Mouse (Mus musculus) G1E (cell line): ENCODE measurements around the gene Slc9a8. TPM values are rescaled to one million over a fixed set of nuclear protein-coding genes. Genes with fewer than 3 reads are reported as not detected.

Source experiments
- ATAC-seq: 2 replicates; pipeline ENCODE4 v1.8.0; 2016; ENCODE audit warnings: mild to moderate bottlenecking; ENCODE audit not compliant: insufficient number of reproducible peaks, poor library complexity, low FRiP score, severe bottlenecking; ENCODE audit errors: extremely low read depth
- DNase-seq: peaks from one replicate; pipeline ENCODE4 v3.0.0; 2012; ENCODE audit warnings: low spot score
- H3K27me3 ChIP-seq: 2 replicates; pipeline ENCODE4 v1.6.1; 2012; ENCODE audit warnings: mild to moderate bottlenecking, low read length, inconsistent platforms; ENCODE audit not compliant: insufficient read depth
- H3K36me3 ChIP-seq: replicated peaks from 2 replicates; pipeline ENCODE3; 2012; ENCODE audit warnings: mild to moderate bottlenecking, inconsistent platforms
- H3K4me1 ChIP-seq: 2 replicates; pipeline ENCODE4 v1.6.1; 2012; ENCODE audit warnings: low read depth, low read length, inconsistent platforms, mixed read lengths; ENCODE audit not compliant: insufficient read depth
- H3K4me3 ChIP-seq: 2 replicates; pipeline ENCODE4 v1.5.1; 2012; ENCODE audit warnings: low read depth, mild to moderate bottlenecking, inconsistent platforms, low read length, moderate library complexity, mixed read lengths
- H3K9me3 ChIP-seq: replicated peaks from 2 replicates; pipeline ENCODE4 v1.6.1; 2012; ENCODE audit warnings: inconsistent platforms
- CTCF ChIP-seq: IDR thresholded peaks from 2 replicates; pipeline ENCODE4 v1.5.1; 2012; ENCODE audit warnings: low read depth, low read length, inconsistent platforms, mixed read lengths
- GATA1 ChIP-seq: IDR thresholded peaks from 2 replicates; pipeline ENCODE4 v1.6.1; 2012; ENCODE audit warnings: borderline replicate concordance, low read length, inconsistent platforms, mixed read lengths
- GATA2 ChIP-seq: IDR thresholded peaks from 2 replicates; pipeline ENCODE4 v1.6.1; 2012; ENCODE audit warnings: low read depth, low read length, inconsistent platforms, borderline replicate concordance
- POLR2AphosphoS5 ChIP-seq: IDR thresholded peaks from 2 replicates; pipeline ENCODE4 v1.6.1; 2012; ENCODE audit warnings: low read depth, low read length, inconsistent platforms; ENCODE audit not compliant: insufficient replicate concordance
- TAL1 ChIP-seq: conservative IDR thresholded peaks from 2 replicates; pipeline ENCODE4 v1.6.1; 2012; ENCODE audit warnings: low read depth, low read length, inconsistent platforms, mixed read lengths
- polyA plus RNA-seq: library from polyadenylated mRNA; stranded (reverse); fragments of >175 nt; gene quantifications from 2 replicates; pipeline ENCODE4 v1.2.3, GENCODE M21; 2012
- total RNA-seq, 2 experiments: library from RNA; stranded (forward) in 1 of 2; stranded (reverse) in 1 of 2; fragments of 200-1000 nt in 1 of 2; fragments of >200 nt in 1 of 2; fragmentation: Nextera tagmentation in 1 of 2; gene quantifications; 2 replicates each; pipeline ENCODE4 v1.2.3; 2014 to 2017

Slc9a8 gene
- total and polyA plus RNA-seq, 3 experiments = 13.2 to 90.4 (median 24.4) TPM

DNA sequence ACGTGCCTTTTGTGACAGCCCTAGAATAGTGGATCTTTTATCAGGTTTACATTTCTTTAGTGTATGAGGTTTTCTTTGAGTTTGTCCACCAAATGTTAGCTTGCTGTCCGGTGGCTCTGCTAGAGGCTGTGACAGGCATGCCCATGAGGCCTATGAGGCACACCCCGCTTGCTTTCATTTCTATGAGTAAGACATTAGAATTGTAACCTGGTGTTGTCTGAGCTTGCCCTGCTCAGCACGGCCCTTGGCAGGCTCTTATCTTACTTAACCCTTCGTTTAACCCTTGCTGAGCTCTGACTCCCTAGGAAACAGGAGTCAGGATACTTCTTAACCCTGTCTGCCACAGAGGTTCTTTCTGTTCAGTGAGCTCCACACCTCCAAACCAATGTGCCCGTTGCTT is 3.9 kb downstream of the Slc9a8 start:
- Histone ChIP-seq H3K9me3 (no peaks in the 10 kb centered on the region), H3K4me1 (peaks cover 57% of the 10 kb centered on the region), H3K36me3 (peaks cover 66% of the 10 kb centered on the region), H3K4me3 (no peak overlapping the region), H3K27me3 (no peaks in the 10 kb centered on the region)
- ATAC-seq (no peak), DNase-seq (no peak)
- no peak for TF ChIP-seq GATA2
- no peak for TF ChIP-seq TAL1
- TF ChIP-seq GATA1 = no peak
- no peak for TF ChIP-seq CTCF
- TF ChIP-seq POLR2AphosphoS5 = no peak

DNA sequence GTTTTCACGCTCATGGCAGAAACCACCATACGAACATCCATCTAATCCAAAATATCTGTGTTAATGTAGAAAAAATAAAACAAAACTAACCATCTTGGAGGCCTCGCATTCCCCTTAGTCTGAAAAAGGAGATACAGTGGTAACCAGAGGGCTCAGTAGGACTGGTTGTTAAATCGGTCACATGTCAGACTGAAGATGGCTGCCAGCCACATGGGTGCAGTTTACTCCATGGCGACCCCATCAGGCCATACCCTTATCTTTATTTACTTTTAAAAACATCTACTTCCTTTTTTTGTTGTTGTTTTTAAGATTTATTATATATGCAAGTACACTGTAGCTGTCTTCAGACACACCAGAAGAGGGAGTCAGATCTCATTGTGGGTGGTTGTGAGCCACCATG is 8.1 kb downstream of the Slc9a8 start:
- Histone ChIP-seq H3K4me1 (peaks cover 47% of the 10 kb centered on the region), H3K36me3 (peaks cover 85% of the 10 kb centered on the region), H3K4me3 (no peak overlapping the region), H3K9me3 (no peaks in the 10 kb centered on the region), H3K27me3 (no peaks in the 10 kb centered on the region)
- ATAC-seq (no peak), DNase-seq (no peak)
- no peak for TF ChIP-seq TAL1
- no peak for TF ChIP-seq CTCF
- TF ChIP-seq POLR2AphosphoS5 = no peak
- no peak for TF ChIP-seq GATA1
- TF ChIP-seq GATA2 = no peak

DNA sequence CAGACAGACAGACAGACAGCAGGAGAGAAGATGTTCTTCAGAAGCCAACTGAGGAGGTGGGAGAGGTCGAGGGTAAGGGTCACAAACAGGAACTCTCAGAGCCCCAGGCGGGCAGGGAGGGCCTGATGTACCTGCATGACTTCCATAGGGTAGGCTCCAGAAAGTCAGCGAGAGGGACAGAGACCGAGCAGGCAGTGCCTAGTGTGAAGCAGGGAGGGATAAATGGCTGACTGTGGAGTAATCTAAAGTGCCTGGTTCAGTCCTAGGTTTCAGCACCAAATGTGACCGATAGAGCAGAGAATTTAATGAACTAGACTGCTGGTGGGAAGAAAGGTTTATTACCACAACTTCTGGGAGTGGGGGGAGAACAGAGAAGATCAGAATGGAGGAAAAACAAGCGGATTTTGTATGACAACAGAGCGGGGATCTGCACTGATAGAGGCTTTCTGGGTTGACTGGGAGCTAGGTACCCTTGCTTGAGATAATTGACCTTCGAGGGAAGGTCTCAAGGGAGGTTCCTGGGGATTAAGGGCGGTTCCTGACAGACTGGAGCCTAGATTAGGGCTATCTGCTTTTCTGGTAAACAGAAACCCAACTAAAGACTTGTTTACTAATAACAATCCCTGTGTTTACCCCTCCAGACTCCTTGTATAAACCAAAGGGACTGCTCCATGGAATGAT is 9.4 kb downstream of the Slc9a8 start:
- Histone ChIP-seq H3K27me3 (no peaks in the 10 kb centered on the region), H3K36me3 (peaks cover 84% of the 10 kb centered on the region), H3K4me3 (peak overlapping the region; percentile 23; the same call in 1 of the 2 replicates), H3K4me1 (peaks cover 43% of the 10 kb centered on the region), H3K9me3 (no peaks in the 10 kb centered on the region)
- TF ChIP-seq GATA2 = no peak
- no peak for TF ChIP-seq TAL1
- TF ChIP-seq CTCF = no peak
- ATAC-seq (peak; percentile 34), DNase-seq (no peak)

- ATAC-seq (no peak), DNase-seq (no peak)
- H3K9me3 ChIP-seq = no peaks in the 10 kb centered on the region
- H3K4me1 ChIP-seq = peaks cover 44% of the 10 kb centered on the region
- no peak overlapping the region; the same call in 1 of the 2 replicates for H3K4me3 ChIP-seq
- H3K36me3 ChIP-seq = peaks cover 80% of the 10 kb centered on the region
- H3K27me3 ChIP-seq = no peaks in the 10 kb centered on the region
- TF ChIP-seq CTCF (no peak), GATA2 (no peak), TAL1 (no peak), POLR2AphosphoS5 (no peak), GATA1 (no peak)
Measured at GRCm38 (mm10) chr2:167431418-167431776, 9.9 kb downstream of the Slc9a8 start.

- Histone ChIP-seq H3K4me1 (peaks cover 53% of the 10 kb centered on the region), H3K9me3 (peaks cover 5% of the 10 kb centered on the region), H3K4me3 (no peak overlapping the region), H3K27me3 (no peaks in the 10 kb centered on the region), H3K36me3 (peaks cover 78% of the 10 kb centered on the region)
- no peak for TF ChIP-seq POLR2AphosphoS5
- TF ChIP-seq GATA1 = no peak
- no peak for TF ChIP-seq TAL1
- no peak for TF ChIP-seq CTCF
- no peak for TF ChIP-seq GATA2
- DNase-seq = no peak
- no peak for ATAC-seq
Measured at GRCm38 (mm10) chr2:167434570-167434969, 13.1 kb downstream of the Slc9a8 start.

GRCm38 (mm10) chr2:167435631-167436030 is 14.1 kb downstream of the Slc9a8 start:
- peaks cover 5% of the 10 kb centered on the region for H3K9me3 ChIP-seq
- ATAC-seq = no peak
- no peak for DNase-seq
- H3K4me3 ChIP-seq = no peak overlapping the region
- peaks cover 50% of the 10 kb centered on the region for H3K4me1 ChIP-seq
- TF ChIP-seq GATA2 (no peak), POLR2AphosphoS5 (no peak), GATA1 (no peak), CTCF (no peak), TAL1 (no peak)
- no peaks in the 10 kb centered on the region for H3K27me3 ChIP-seq
- peaks cover 83% of the 10 kb centered on the region for H3K36me3 ChIP-seq

GRCm38 (mm10) chr2:167436371-167436770 is 14.9 kb downstream of the Slc9a8 start:
- ATAC-seq (no peak), DNase-seq (no peak)
- TF ChIP-seq TAL1 = no peak
- no peak for TF ChIP-seq GATA1
- TF ChIP-seq POLR2AphosphoS5 = no peak
- no peak for TF ChIP-seq GATA2
- TF ChIP-seq CTCF = no peak
- Histone ChIP-seq H3K27me3 (no peaks in the 10 kb centered on the region), H3K36me3 (peaks cover 83% of the 10 kb centered on the region), H3K4me3 (no peak overlapping the region), H3K9me3 (peaks cover 5% of the 10 kb centered on the region), H3K4me1 (peaks cover 46% of the 10 kb centered on the region)
